In genomic region chr10:43245461-43246200, GRCm38 (mm10) we compare ENCODE assay signal across 12 mouse cellular contexts. TPM values are rescaled to one million over a fixed set of nuclear protein-coding genes. Genes with fewer than 3 reads are reported as not detected.
A peak's percentile ranks its signal among the peaks of the same experiment; 100 is the strongest.
DNase-seq lines count a peak whose midpoint lies in the region; ATAC-seq and TF ChIP-seq lines count a peak whose summit lies in the region.
"Had no signal": no experiment of that assay in that cellular context is flagged by ENCODE, and none has a peak within 500 bp of the region (broad histone marks: within the 10 kb centered on the region; RNA-seq: fewer than 3 reads in every experiment).

No protein-coding gene starts in this region.

- no peak overlapping the region for H3K4me2 ChIP-seq in forebrain, embryonic 11.5 days (ENCODE audit: low read depth, low read length, severe bottlenecking)
- no peak overlapping the region for H3K4me2 ChIP-seq in forebrain, postnatal 0 days (ENCODE audit: low read depth)
- no peak overlapping the region for H3K4me2 ChIP-seq in liver, embryonic 16.5 days (ENCODE audit: low read depth, low read length)
- H3K4me2 ChIP-seq: embryonic facial prominence, embryonic 12.5 days; heart, embryonic 11.5 days had no signal

- no peaks in the 10 kb centered on the region for H3K36me3 ChIP-seq in forebrain, embryonic 11.5 days (ENCODE audit: control insufficient read depth, insufficient read depth, low read length)
- H3K36me3 ChIP-seq in forebrain, postnatal 0 days (ENCODE audit: insufficient read depth), result no peaks in the 10 kb centered on the region
- H3K36me3 ChIP-seq in liver, embryonic 16.5 days (ENCODE audit: control insufficient read depth, insufficient read depth), result no peaks in the 10 kb centered on the region
- H3K36me3 ChIP-seq: embryonic facial prominence, embryonic 12.5 days had no signal

- 0 out of 2 replicates have a peak, but pooled peaks have one; percentile 18 for ATAC-seq in forebrain, embryonic 11.5 days (replicated peaks; ENCODE audit: low FRiP score)
- no peak for ATAC-seq in forebrain, postnatal 0 days
- peak; percentile 51; the same call in 1 of the 2 replicates for ATAC-seq in liver, embryonic 16.5 days (ENCODE audit: low read depth)

- no peak overlapping the region for H3K27ac ChIP-seq in forebrain, embryonic 11.5 days (ENCODE audit: low read depth, low read length)
- no peak overlapping the region for H3K27ac ChIP-seq in forebrain, postnatal 0 days (ENCODE audit: low read depth, low read length)
- no peak overlapping the region for H3K27ac ChIP-seq in liver, embryonic 16.5 days (ENCODE audit: low read length)
- H3K27ac ChIP-seq: embryonic facial prominence, embryonic 12.5 days had no signal

- DNase-seq in forebrain, embryonic 11.5 days (ENCODE audit: low spot score), result no peak
- DNase-seq in forebrain, postnatal 0 days, result no peak
- peak; percentile 6 for DNase-seq in kidney, adult 9 months
- no peak for DNase-seq in kidney, adult 11 months
- DNase-seq in Muller cell, postnatal 12 days (ENCODE audit: inconsistent ontology term), result peak; percentile 90
- no peak for DNase-seq in spleen, postnatal 4 days (ENCODE audit: low spot score in 2 of 2)
- no peak for DNase-seq in adrenal gland, postnatal 10 days
- DNase-seq: adrenal gland, postnatal 14 days; layer of hippocampus, postnatal 36 days had no signal

- WGBS in forebrain, embryonic 11.5 days, result 39% methylated on average over 17 of the region's 17 CpGs
- 31% methylated on average over 17 of the region's 17 CpGs for WGBS in forebrain, postnatal 0 days
- WGBS in liver, embryonic 16.5 days (ENCODE audit: insufficient replicate concordance), result 35% methylated on average over 17 of the region's 17 CpGs

- TF ChIP-seq CTCF in forebrain, postnatal 0 days (IDR thresholded peaks at IDR 0.05; ENCODE audit: low read depth), result no peak

- H3K9ac ChIP-seq in forebrain, embryonic 11.5 days (ENCODE audit: low read length), result no peak overlapping the region
- H3K9ac ChIP-seq in forebrain, postnatal 0 days, result no peak overlapping the region
- H3K9ac ChIP-seq in liver, embryonic 16.5 days (ENCODE audit: low read depth, low read length), result no peak overlapping the region
- H3K9ac ChIP-seq: embryonic facial prominence, embryonic 12.5 days had no signal

- H3K4me3 ChIP-seq in forebrain, embryonic 11.5 days (ENCODE audit: low read depth, low read length), result no peak overlapping the region
- H3K4me3 ChIP-seq in forebrain, postnatal 0 days (ENCODE audit: low read depth, low read length), result no peak overlapping the region
- no peak overlapping the region for H3K4me3 ChIP-seq in liver, embryonic 16.5 days (ENCODE audit: low read depth, low read length)
- H3K4me3 ChIP-seq: embryonic facial prominence, embryonic 12.5 days had no signal

- H3K4me1 ChIP-seq in forebrain, embryonic 11.5 days (replicated peaks; ENCODE audit: control insufficient read depth, insufficient read depth, low read length), result peaks cover 13% of the 10 kb centered on the region
- no peaks in the 10 kb centered on the region for H3K4me1 ChIP-seq in forebrain, postnatal 0 days (ENCODE audit: insufficient read depth)
- peaks cover 12% of the 10 kb centered on the region for H3K4me1 ChIP-seq in liver, embryonic 16.5 days (ENCODE audit: control insufficient read depth, low read depth, low read length)

- H3K9me3 ChIP-seq in forebrain, embryonic 11.5 days (ENCODE audit: control insufficient read depth, low read length), result no peaks in the 10 kb centered on the region
- H3K9me3 ChIP-seq in forebrain, postnatal 0 days (ENCODE audit: low read length), result no peaks in the 10 kb centered on the region
- H3K9me3 ChIP-seq in liver, embryonic 16.5 days (replicated peaks; ENCODE audit: control insufficient read depth, low read length), result no peaks in the 10 kb centered on the region
- H3K9me3 ChIP-seq: embryonic facial prominence, embryonic 12.5 days had no signal

- H3K27me3 ChIP-seq in forebrain, embryonic 11.5 days (ENCODE audit: control insufficient read depth, insufficient read depth, low read length), result no peaks in the 10 kb centered on the region
- no peaks in the 10 kb centered on the region for H3K27me3 ChIP-seq in forebrain, postnatal 0 days (ENCODE audit: insufficient read depth, low read length)
- H3K27me3 ChIP-seq in liver, embryonic 16.5 days (ENCODE audit: control insufficient read depth, insufficient read depth, low read depth, low read length), result no peaks in the 10 kb centered on the region
- H3K27me3 ChIP-seq: embryonic facial prominence, embryonic 12.5 days had no signal

RNA-seq across cellular contexts. Expression of gene Pdss2, which starts 24.3 kb away (rescaled TPM):
- 15.1 and 16.0 TPM in 2 replicates for polyA plus RNA-seq in forebrain, embryonic 11.5 days (2014; fragmentation: Nextera tagmentation; extraction: Ambion mirVana)
- 20.5 and 21.1 TPM in 2 replicates for total RNA-seq in forebrain, postnatal 0 days (2014; rRNA removed)
- polyA plus RNA-seq in forebrain, postnatal 0 days (2015; fragmentation: Nextera tagmentation; extraction: Ambion mirVana), result 14.0 and 18.4 TPM in 2 replicates
- polyA plus RNA-seq in liver, embryonic 16.5 days (2015; fragmentation: Nextera tagmentation; extraction: Ambion mirVana), result 6.4 and 6.9 TPM in 2 replicates
- 10 to 100 TPM; 16.1 to 19.5 TPM for total RNA-seq in adrenal gland, postnatal 10 days (2021)

Comparison
In these comparisons a context has a peak if more than half of its experiments do, and no peak if none do; other contexts are left out.
1. DNase-seq: peak in kidney, adult 9 months (single experiment) and Muller cell, postnatal 12 days (single experiment); none in forebrain, embryonic 11.5 days (single experiment), forebrain, postnatal 0 days (single experiment), kidney, adult 11 months (single experiment), spleen, postnatal 4 days (0 of 2) and adrenal gland, postnatal 10 days (single experiment).